Mouse (Mus musculus) limb, embryonic 14.5 days (tissue): ENCODE results near the gene Mbl1. TPM values are rescaled to one million over a fixed set of nuclear protein-coding genes. Genes with fewer than 3 reads are reported as not detected.

ENCODE experiments used
- ATAC-seq: fragments of 200-750 bp; cut with Nextera tagmentation; 2 replicates; pipeline ENCODE4 v1.8.0; 2017; ENCODE audit warnings: low read depth, moderate number of reproducible peaks, moderate TSS enrichment; ENCODE audit not compliant: low FRiP score
- DNase-seq: peaks from one replicate; pipeline ENCODE4 v3.0.0-alpha.2; 2015; ENCODE audit warnings: low spot score
- H3K27ac ChIP-seq: fragments of 300-500 bp; sonication (generic); replicated peaks from 2 replicates; pipeline ENCODE4 v1.5.1; 2014; ENCODE audit warnings: low read depth, mild to moderate bottlenecking, low read length, moderate library complexity, mixed read lengths
- H3K27me3 ChIP-seq: fragments of 300-500 bp; sonication (generic); 2 replicates; pipeline ENCODE4 v1.6.1; 2014; ENCODE audit warnings: low read length, mixed read lengths; ENCODE audit not compliant: control insufficient read depth, insufficient read depth
- H3K36me3 ChIP-seq: fragments of 300-500 bp; sonication (generic); 2 replicates; pipeline ENCODE4 v1.6.1; 2014; ENCODE audit warnings: mild to moderate bottlenecking, low read length, moderate library complexity, mixed read lengths; ENCODE audit not compliant: control insufficient read depth, insufficient read depth
- H3K4me1 ChIP-seq: fragments of 300-500 bp; sonication (generic); 2 replicates; pipeline ENCODE4 v1.6.1; 2014; ENCODE audit warnings: antibody characterized with exemption, low read length, mixed read lengths; ENCODE audit not compliant: control insufficient read depth, insufficient read depth
- H3K4me2 ChIP-seq: fragments of 300-500 bp; sonication (generic); replicated peaks from 2 replicates; pipeline ENCODE4 v1.6.1; 2014; ENCODE audit warnings: low read depth, mild to moderate bottlenecking, low read length, moderate library complexity; ENCODE audit not compliant: severe bottlenecking
- H3K4me3 ChIP-seq: fragments of 300-500 bp; sonication (generic); replicated peaks from 2 replicates; pipeline ENCODE4 v1.5.1; 2014; ENCODE audit warnings: low read length
- H3K9ac ChIP-seq: fragments of 300-500 bp; sonication (generic); 2 replicates; pipeline ENCODE4 v1.6.1; 2014; ENCODE audit warnings: mild to moderate bottlenecking, low read depth, low read length, moderate library complexity; ENCODE audit not compliant: severe bottlenecking
- H3K9me3 ChIP-seq: fragments of 300-500 bp; sonication (generic); 2 replicates; pipeline ENCODE4 v1.6.1; 2016; ENCODE audit warnings: low read length; ENCODE audit not compliant: control insufficient read depth
- POLR2A ChIP-seq: fragments of 200-500 bp; IDR thresholded peaks from 2 replicates; pipeline ENCODE4 v1.8.0; 2012; ENCODE audit warnings: inconsistent platforms, mild to moderate bottlenecking, moderate library complexity, borderline replicate concordance; ENCODE audit not compliant: insufficient read depth, insufficient read length; ENCODE audit errors: extremely low read depth
- WGBS: fragments of 180-500 bp; shearing (Covaris S2); extraction: QIAGEN DNeasy Blood & Tissue Kit; methylation state at CpG from one replicate; pipeline ENCODE4 v1.1.7; 2014; 5-methylcytosine and 5-hydroxymethylcytosine counted together
- polyA plus RNA-seq, 2 experiments: library from polyadenylated mRNA; depleted of rRNA in 1 of 2; stranded (reverse) in 1 of 2; unstranded in 1 of 2; fragments of >200 nt; fragmentation: Nextera tagmentation in 1 of 2; extraction: Ambion mirVana in 1 of 2; gene quantifications; 2 replicates each; pipeline versions ENCODE4 v1.2.1 to v1.2.3; 2012 to 2014

Mbl1 gene
- not detected in 2 replicates for polyA plus RNA-seq (2012; rRNA removed)
- polyA plus RNA-seq (2014; fragmentation: Nextera tagmentation; extraction: Ambion mirVana) = not detected in 2 replicates

GRCm38 (mm10) chr14:41151220-41151898 lies at the start of gene Mbl1:
Mbl1 (plus strand) TSS chr14:41151458.
- Histone ChIP-seq H3K27ac (no peak within 1 kb of the TSS), H3K36me3 (no peaks in the 10 kb centered on the region), H3K9ac (no peak within 1 kb of the TSS), H3K9me3 (no peaks in the 10 kb centered on the region), H3K4me3 (no peak within 1 kb of the TSS), H3K27me3 (no peaks in the 10 kb centered on the region), H3K4me2 (no peak within 1 kb of the TSS), H3K4me1 (no peaks in the 10 kb centered on the region)
- ATAC-seq = no peak
- DNase-seq = no peak
- no peak for TF ChIP-seq POLR2A
- 88% methylated on average over 7 of the region's 7 CpGs for WGBS

DNA sequence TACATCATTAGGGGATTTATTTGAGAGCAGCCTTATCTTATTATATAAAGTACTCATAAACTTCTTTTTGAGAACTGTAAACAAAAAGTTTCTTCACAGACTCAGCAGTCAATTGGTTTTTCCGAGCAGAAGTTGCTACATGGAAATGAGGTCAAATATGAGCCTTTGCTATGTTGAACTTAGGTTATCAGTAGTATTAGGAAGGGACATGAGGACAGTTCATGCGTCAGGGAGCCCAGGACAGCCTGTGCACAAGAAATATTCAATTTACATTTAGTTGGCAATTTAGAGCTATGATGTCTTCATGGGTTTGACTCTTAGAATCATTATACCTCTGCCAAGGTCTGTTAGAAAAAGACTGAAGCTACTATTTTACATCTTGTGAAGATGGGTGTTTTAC lies 49.0 kb upstream of the Mbl1 start:
- no peak overlapping the region for H3K9ac ChIP-seq
- no peak for TF ChIP-seq POLR2A
- WGBS = 79% methylated on average over 2 of the region's 2 CpGs
- H3K4me3 ChIP-seq = no peak overlapping the region
- ATAC-seq (no peak), DNase-seq (no peak)
- H3K27me3 ChIP-seq = no peaks in the 10 kb centered on the region
- H3K4me2 ChIP-seq = no peak overlapping the region
- H3K27ac ChIP-seq = no peak overlapping the region
- H3K9me3 ChIP-seq = no peaks in the 10 kb centered on the region
- H3K36me3 ChIP-seq = no peaks in the 10 kb centered on the region
- H3K4me1 ChIP-seq = no peaks in the 10 kb centered on the region

- TF ChIP-seq POLR2A = no peak
- 69% methylated on average over 10 of the region's 10 CpGs for WGBS
- no peak within 1 kb of the TSS for H3K4me3 ChIP-seq
- no peaks in the 10 kb centered on the region for H3K36me3 ChIP-seq
- ATAC-seq = no peak
- no peak within 1 kb of the TSS for H3K9ac ChIP-seq
- H3K4me1 ChIP-seq = no peaks in the 10 kb centered on the region
- DNase-seq = no peak
- no peaks in the 10 kb centered on the region for H3K27me3 ChIP-seq
- H3K27ac ChIP-seq = no peak within 1 kb of the TSS
- no peaks in the 10 kb centered on the region for H3K9me3 ChIP-seq
- no peak within 1 kb of the TSS for H3K4me2 ChIP-seq
These were observed 46.3 kb upstream of the Mbl1 start, which contains the start of gene Mat1a for GRCm38 (mm10) chr14:41104853-41105444. Mat1a (plus strand) TSS chr14:41105035.

DNA sequence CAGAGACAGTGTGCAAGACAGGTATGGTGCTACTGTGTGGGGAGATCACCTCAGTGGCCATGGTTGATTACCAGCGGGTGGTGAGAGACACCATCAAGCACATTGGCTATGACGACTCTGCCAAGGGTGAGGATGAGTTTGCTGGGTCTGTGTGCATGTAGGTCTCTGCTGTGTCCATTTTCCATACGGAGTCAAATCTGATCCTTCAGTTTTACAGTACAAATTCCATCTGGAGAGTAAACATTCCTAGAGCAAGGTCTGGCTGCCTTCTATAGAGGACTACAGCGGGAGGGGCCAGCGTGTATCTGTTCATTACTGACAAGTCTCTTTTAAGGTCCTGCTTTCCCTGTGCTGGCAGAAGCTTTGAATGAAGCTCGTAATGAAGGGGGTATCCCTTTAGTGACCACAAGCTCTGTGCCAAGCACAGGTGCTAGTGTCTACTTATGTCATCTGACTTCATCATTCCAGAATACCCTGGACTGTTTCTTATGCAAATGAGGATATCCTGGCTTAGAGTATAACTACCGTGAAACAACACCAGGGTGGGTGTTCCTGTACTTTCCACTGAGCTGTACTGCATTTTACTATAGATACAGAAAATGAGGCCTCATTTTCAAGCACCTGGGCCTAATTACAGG lies 40.1 kb upstream of the Mbl1 start:
- Histone ChIP-seq H3K4me3 (no peak overlapping the region), H3K4me1 (no peaks in the 10 kb centered on the region), H3K27ac (no peak overlapping the region), H3K9me3 (0 out of 2 replicates have a peak, but pooled peaks cover 2% of the 10 kb centered on the region), H3K27me3 (no peaks in the 10 kb centered on the region), H3K4me2 (no peak overlapping the region), H3K36me3 (no peaks in the 10 kb centered on the region), H3K9ac (no peak overlapping the region)
- ATAC-seq (no peak), DNase-seq (no peak)
- WGBS = 86% methylated on average over 7 of the region's 7 CpGs
- TF ChIP-seq POLR2A = no peak

GRCm38 (mm10) chr14:41112944-41113343 lies 38.3 kb upstream of the Mbl1 start:
- WGBS = 71% methylated on average over 4 of the region's 4 CpGs
- no peak for TF ChIP-seq POLR2A
- no peak for ATAC-seq

More at GRCm38 (mm10) chr14:41112944-41113343, 38.3 kb upstream of the Mbl1 start:
- Histone ChIP-seq H3K4me3 (no peak overlapping the region), H3K27ac (no peak overlapping the region), H3K9me3 (0 out of 2 replicates have a peak, but pooled peaks cover 3% of the 10 kb centered on the region), H3K9ac (no peak overlapping the region), H3K36me3 (no peaks in the 10 kb centered on the region), H3K27me3 (no peaks in the 10 kb centered on the region), H3K4me2 (no peak overlapping the region), H3K4me1 (no peaks in the 10 kb centered on the region)
- no peak for DNase-seq
